Mouse (Mus musculus): ENCODE measurements around the gene Palm3. TPM values are rescaled to one million over a fixed set of nuclear protein-coding genes. Genes with fewer than 3 reads are reported as not detected.
"Not testable (repeated sequence)": the region's sequence is repeated elsewhere in the genome, so short reads cannot be mapped to it uniquely, and the experiment has no call there.

Palm3 gene
- total RNA-seq, 2 experiments from 2014 or later: not detected

- ATAC-seq (ENCODE audit: poor library complexity, severe bottlenecking): no peak
These were observed 23.6 kb upstream of the Palm3 start, which contains the start of gene Samd1 for GRCm38 (mm10) chr8:83997511-83998141. Samd1 (plus strand) TSS chr8:83997672.

GRCm38 (mm10) chr8:83998231-83999056, 22.8 kb upstream of the Palm3 start:
- ATAC-seq (ENCODE audit: poor library complexity, severe bottlenecking): peak; percentile 67

DNA sequence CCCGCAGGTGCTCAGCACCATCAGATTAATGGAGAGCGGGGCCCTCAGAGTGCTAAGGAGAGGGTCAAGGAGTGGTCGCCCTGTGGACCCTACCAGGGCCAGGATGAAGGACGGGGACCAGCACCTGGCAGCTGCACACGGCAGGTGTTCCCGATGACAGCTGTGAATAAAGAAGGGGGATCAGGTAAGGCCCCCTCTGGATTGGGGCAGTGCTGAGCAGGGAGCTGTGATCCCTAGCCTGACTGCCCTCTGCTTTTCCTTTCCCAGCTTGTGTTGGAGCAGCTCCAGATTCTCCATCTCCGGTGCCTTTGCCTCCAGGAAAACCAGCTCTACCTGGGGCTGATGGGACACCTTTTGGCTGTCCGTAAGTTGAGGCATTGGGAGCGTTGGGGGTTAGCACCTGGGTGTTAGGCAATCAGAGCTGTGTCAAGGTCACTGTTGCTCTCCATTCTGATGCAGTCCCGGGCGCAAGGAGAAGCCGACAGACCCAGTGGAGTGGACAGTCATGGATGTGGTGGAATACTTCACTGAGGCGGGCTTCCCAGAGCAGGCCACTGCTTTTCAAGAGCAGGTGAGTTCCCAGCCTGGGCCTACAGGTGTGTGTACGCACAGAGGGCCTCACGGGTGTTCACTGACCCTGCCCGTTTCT, 22.1 kb upstream of the Palm3 start:
- no peak for ATAC-seq (ENCODE audit: poor library complexity, severe bottlenecking)

GRCm38 (mm10) chr8:83999825-84000224, 21.4 kb upstream of the Palm3 start:
- no peak for ATAC-seq (ENCODE audit: poor library complexity, severe bottlenecking)

GRCm38 (mm10) chr8:84001281-84002000, 19.8 kb upstream of the Palm3 start, which contains the start of gene 1700067K01Rik:
1700067K01Rik (plus strand) TSS chr8:84001502.
- no peak for ATAC-seq (ENCODE audit: poor library complexity, severe bottlenecking)

DNA sequence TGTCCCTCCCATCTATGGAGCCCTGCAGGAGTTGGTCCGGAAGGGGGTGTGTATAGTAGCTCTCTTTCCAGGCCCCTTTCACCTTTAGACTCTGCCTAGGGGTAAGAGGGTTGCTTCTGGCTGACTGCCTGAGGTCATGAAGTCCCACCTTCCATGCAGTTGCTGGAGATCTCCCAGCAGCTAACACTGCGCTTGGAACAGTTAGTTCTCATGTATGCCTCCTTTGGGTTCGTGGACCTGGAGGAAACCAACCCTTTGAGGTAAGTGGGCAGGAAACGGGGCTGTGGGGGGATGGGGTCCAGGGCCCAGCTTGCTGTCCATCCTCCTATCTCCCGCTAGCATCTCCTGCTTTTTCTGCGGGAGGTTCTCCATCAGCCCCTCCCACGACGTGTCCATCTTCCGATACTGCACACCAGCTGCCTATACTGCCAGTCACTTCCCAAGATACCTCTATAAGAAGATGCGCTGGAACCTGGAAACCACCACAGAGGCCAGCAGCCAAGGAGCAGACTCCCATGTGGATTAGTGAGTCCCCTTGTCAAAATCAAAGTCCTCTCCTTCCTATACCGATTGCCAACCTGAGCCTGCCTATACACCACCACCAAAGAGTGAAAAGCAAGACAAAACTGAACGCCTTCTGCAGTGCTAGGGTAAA, 18.2 kb upstream of the Palm3 start:
- ATAC-seq (ENCODE audit: poor library complexity, severe bottlenecking): no peak

DNA sequence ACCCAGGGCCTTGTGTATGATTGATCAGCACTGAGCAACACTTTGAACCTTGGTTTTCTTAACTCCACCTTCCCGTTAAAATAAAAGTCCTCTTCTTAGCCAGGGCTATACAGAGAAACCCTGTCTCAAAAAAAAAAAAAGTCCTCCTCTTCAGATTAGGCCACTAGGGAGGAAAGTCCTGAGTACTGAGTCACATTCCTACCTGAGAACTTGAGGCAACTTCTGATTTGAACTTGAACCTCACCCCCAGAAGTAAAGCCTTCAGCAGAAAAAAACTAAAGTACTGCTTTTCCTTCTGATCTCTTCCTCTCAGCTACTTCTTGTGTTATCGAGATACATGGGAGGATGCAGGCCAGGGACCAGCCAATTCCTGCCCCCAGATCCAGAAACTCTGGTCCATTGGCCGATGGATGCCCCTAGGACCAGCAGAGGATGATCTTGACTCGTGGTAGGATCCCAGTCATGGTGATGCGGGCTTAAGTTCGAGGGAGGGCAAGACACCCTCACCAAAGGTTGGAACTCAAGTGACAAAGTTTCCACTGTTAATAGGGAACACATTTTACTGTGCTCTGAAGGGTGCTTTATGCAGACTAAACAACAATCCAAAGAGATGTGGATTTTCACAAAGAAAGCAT, 17.5 kb upstream of the Palm3 start:
- no peak for ATAC-seq (ENCODE audit: poor library complexity, severe bottlenecking)

DNA sequence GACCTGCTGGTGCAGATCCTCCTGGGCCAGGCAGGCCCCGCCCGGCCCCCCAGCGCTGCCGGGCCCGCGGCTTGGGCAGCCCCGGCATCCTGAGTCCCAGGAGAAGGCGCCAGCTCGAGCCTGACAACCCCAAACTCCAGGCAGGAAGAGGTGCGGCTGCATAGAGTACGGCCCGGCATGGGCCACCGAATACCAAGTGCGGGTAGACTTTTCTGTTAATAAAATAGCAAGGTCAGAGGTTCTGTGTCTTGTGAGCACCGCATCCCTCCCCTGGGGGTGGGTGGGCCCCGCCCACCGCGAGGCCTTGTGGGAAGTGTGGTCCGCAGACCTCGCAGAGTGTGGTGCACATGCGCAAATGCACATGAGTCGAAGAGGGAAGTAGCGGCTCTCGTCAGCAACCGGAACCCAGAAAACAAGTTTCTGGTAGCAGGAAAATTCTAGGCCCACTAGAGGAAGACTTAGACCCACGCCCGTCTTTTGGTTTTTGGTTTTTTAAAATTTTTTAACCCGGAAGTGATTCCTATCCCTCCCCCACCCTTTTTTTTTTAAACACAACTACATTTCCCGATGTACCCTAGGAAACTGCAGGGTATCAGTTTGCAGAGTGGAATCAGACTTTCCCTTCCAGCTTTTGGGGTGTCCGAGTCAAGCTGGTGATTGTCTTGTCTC, 16.6 kb upstream of the Palm3 start:
- ATAC-seq (ENCODE audit: poor library complexity, severe bottlenecking): peak; percentile 100

DNA sequence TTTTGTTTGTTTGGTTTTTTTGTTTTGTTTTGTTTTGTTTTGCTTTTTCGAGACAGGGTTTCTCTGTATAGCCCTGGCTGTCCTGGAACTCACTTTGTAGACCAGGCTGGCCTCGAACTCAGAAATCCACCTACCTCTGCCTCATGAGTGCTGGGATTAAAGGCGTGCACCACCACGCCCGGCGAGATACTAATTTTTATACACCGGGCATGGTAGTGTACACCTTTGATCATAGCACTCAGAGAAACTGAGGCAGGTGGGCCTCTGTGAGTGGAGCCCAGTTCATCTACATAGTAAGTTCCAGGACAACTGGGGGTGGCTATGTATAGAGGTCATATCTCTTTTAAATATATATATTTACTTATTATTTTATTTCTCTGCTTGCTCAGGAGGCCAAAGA, 15.8 kb upstream of the Palm3 start:
- not testable (repeated sequence) for ATAC-seq (ENCODE audit: poor library complexity, severe bottlenecking)

DNA sequence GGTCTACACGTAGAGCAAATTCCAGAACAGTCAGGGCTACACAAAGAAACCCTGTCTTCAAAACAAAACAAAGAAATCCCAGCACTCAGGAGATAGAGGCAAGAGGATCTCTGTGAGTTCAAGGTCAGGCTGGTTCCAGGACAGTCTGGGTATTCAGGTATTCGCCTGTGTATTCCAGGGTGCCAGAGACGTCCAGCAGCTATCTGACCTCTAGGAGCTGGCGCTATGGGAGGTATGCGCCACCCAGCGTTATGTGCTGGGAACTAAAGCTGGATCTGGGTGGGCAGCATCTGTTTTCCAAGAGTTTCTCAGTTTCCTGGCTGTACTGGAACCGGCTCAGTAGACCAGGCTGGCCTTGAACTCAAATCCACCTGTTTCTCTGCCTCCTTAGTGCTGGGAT, 12.9 kb upstream of the Palm3 start:
- ATAC-seq (ENCODE audit: poor library complexity, severe bottlenecking): no peak

DNA sequence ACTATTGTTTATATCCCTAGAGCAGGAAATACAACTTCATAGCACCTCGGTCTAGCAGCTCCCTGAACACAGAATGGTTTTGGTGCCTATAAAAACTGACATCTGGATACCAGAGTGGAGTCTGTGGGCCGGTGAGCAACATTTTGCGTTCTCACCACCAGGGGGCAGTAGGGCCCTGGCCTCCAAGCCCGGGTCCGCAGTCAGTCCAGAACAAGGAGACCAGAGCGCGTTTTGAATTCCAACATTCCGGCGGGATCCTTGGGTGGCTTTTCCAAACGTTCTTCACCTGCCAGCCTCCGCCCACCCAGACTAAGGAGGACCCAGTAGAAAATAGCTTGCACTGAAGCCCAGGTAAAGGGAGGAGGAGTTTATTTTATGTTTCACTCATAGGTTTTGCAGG, 11.4 kb upstream of the Palm3 start:
- peak; percentile 77 for ATAC-seq (ENCODE audit: poor library complexity, severe bottlenecking)

GRCm38 (mm10) chr8:84010625-84011611, 10.4 kb upstream of the Palm3 start:
- peak; percentile 80 for ATAC-seq (ENCODE audit: poor library complexity, severe bottlenecking)

- ATAC-seq (ENCODE audit: poor library complexity, severe bottlenecking): 0 out of 2 replicates have a peak, but pooled peaks have one; percentile 26
These were observed 9.4 kb upstream of the Palm3 start, which contains the start of gene 2210011C24Rik for GRCm38 (mm10) chr8:84011705-84012498. 2210011C24Rik (minus strand) TSS chr8:84012171.

DNA sequence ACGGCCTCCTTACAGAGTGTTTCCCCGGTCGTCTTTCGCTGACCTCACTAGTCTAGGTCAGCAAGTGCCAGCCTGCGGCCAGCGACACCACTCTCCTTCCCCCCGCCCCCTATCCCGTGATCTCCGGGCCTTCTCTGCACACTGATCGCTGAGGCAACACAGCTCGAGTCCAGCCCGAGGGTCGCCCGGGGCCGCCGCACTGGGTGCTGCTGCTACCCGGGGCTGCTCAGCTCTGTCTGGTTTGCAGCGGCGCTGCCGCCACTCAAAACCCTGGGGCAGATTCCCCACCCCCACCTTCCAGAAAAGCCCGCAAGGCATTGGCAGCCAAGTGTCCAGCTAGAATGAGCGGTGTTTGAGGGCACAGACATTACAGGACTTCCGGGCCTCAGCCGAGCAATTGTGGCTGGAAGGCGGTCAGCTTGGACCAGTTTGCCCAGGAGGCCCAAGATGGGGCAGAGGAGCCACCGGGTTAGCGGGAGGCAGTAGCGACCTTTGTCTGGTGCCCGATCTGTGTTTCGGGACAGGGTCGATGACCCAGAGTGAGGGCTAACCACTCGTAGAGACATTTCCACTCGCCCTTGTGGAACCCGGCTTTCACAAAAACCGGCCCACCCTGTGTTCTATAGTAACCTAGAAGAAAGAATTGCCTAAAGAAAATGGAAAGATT, 8.6 kb upstream of the Palm3 start:
- ATAC-seq (ENCODE audit: poor library complexity, severe bottlenecking): no peak

GRCm38 (mm10) chr8:84015833-84016232, 5.4 kb upstream of the Palm3 start:
- ATAC-seq (ENCODE audit: poor library complexity, severe bottlenecking): no peak

DNA sequence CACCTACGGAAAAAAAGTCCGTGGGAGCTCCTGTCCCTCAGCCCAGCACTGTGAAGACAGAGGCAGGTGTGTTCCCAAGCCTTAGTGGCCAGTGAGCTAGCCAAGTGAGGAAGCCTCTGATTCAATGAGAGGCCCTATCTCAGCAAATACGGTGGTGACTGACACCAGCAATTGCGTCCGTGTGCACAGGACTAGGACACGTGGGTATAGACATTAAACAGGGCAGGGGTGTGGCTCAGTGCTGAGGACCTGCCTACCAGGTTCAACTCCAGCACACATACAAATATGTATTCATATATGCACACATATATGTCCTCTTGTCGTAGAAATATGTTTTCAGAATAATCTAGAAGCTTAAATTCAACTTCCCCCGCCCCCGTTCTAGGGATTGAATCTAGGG, 1.5 kb upstream of the Palm3 start:
- ATAC-seq (ENCODE audit: poor library complexity, severe bottlenecking): no peak

GRCm38 (mm10) chr8:84021569-84021968, 298 bp downstream of the Palm3 start:
- ATAC-seq (ENCODE audit: poor library complexity, severe bottlenecking): no peak
